Mouse (Mus musculus): ENCODE results near the gene Tgfbr3l.

- TF ChIP-seq CTCF (conservative IDR thresholded peaks at IDR 0.05; ENCODE audit: low read length) (no peak), NANOG (IDR thresholded peaks at IDR 0.05; ENCODE audit: borderline replicate concordance, low read length) (no peak)
Observed at GRCm38 (mm10) chr8:4258678-4259077, 10.7 kb downstream of the Tgfbr3l start.
